Mouse (Mus musculus) C2C12 (cell line): ENCODE measurements around the gene Cfap99. TPM values are rescaled to one million over a fixed set of nuclear protein-coding genes. Genes with fewer than 3 reads are reported as not detected.

Experiments
- H3K27me3 ChIP-seq: one replicate; pipeline ENCODE4 v1.6.1; 2011; ENCODE audit not compliant: control insufficient read depth, insufficient read depth, insufficient read length
- H3K36me3 ChIP-seq: one replicate; pipeline ENCODE4 v1.6.1; 2011; ENCODE audit not compliant: control insufficient read depth, insufficient read depth
- H3K4me3 ChIP-seq: one replicate; pipeline ENCODE4 v1.5.1; 2011; ENCODE audit warnings: mild to moderate bottlenecking, control low read depth; ENCODE audit not compliant: poor library complexity, insufficient read depth, severe bottlenecking
- H3K79me2 ChIP-seq: one replicate; pipeline ENCODE4 v1.6.1; 2011; ENCODE audit not compliant: control insufficient read depth, insufficient read depth
- H3K79me3 ChIP-seq: one replicate; pipeline ENCODE4 v1.6.1; 2011; ENCODE audit warnings: low read depth, control low read depth
- H3ac ChIP-seq: one replicate; pipeline ENCODE3; 2011; ENCODE audit warnings: low read depth; ENCODE audit not compliant: control insufficient read depth, insufficient read length
- CEBPB ChIP-seq: IDR thresholded peaks from one replicate; pipeline ENCODE4 v1.6.1; 2011; ENCODE audit warnings: low read depth, mild to moderate bottlenecking, control low read depth, moderate library complexity
- CTCF ChIP-seq: IDR thresholded peaks from one replicate; pipeline ENCODE4 v1.5.1; 2011; ENCODE audit not compliant: control insufficient read depth, insufficient read depth, insufficient read length
- FOSL1 ChIP-seq: IDR thresholded peaks from one replicate; pipeline ENCODE4 v1.8.0; 2011; ENCODE audit warnings: mild to moderate bottlenecking, low read length; ENCODE audit not compliant: poor library complexity, insufficient read depth, severe bottlenecking
- MAX ChIP-seq: IDR thresholded peaks from one replicate; pipeline ENCODE4 v1.6.1; 2011; ENCODE audit warnings: mild to moderate bottlenecking, control low read depth
- MYOD1 ChIP-seq: IDR thresholded peaks from one replicate; pipeline ENCODE4 v1.6.1; 2011; ENCODE audit warnings: low read depth; ENCODE audit not compliant: control insufficient read depth, insufficient read length
- MYOG ChIP-seq: IDR thresholded peaks from one replicate; pipeline ENCODE4 v1.6.1; 2011; ENCODE audit not compliant: control insufficient read depth, insufficient read length; ENCODE audit errors: extremely low read depth
- USF1 ChIP-seq: IDR thresholded peaks from one replicate; pipeline ENCODE4 v1.6.1; 2011; ENCODE audit warnings: low read depth, mild to moderate bottlenecking, control low read depth, moderate library complexity
- polyA plus RNA-seq: library from polyadenylated mRNA; unstranded; fragments of >200 nt; fragmentation: generic; extraction: Trizol; gene quantifications from one replicate; pipeline ENCODE4 v1.2.1, GENCODE M21; 2012; ENCODE audit warnings: missing spikeins

Gene Cfap99
- polyA plus RNA-seq, 1 experiment: not detected

DNA sequence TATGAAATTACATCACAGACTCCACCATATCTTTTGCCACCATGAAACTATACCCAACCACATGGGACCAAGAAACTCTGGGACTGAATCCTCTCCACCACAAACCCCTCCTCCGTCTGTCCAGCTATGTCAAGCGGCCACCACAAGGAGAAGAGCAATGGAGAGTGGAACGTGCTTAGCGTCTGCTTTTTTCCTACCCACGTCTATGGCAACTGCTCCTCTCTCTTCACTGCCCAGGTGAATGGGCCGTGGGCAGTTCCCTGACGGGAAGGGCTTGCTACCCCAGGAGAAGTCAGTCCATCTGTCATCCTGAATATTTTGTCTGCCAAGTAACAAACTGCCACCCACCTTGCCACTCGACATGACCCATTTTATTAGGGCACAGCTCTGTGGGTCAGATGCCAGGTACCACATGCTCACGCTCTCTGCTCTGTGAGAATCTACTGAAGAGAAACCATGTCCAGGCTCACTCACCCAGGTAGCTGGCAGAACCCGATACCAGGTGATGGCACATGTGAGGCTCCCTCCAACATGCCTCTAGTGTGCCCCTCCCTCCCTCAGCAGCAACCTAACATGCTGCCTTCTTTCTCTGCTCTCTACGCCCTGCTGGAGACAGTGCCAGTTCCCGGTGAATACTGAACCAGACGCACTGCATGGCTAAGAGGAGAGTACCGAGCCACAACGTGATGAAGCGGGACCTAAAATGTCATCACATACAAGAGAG, 19.0 kb upstream of the Cfap99 start:
- Histone ChIP-seq H3K79me3 (no peaks in the 10 kb centered on the region), H3ac (no peak overlapping the region), H3K36me3 (no peaks in the 10 kb centered on the region), H3K4me3 (no peak overlapping the region), H3K27me3 (peaks cover 26% of the 10 kb centered on the region), H3K79me2 (no peaks in the 10 kb centered on the region)
- TF ChIP-seq FOSL1 (no peak), MYOD1 (no peak), CTCF (no peak), MYOG (no peak), CEBPB (no peak), USF1 (no peak), MAX (no peak)

- Histone ChIP-seq H3K4me3 (no peak overlapping the region), H3K36me3 (no peaks in the 10 kb centered on the region), H3K79me3 (no peaks in the 10 kb centered on the region), H3K79me2 (no peaks in the 10 kb centered on the region), H3K27me3 (peaks cover 28% of the 10 kb centered on the region), H3ac (no peak overlapping the region)
- TF ChIP-seq CEBPB (no peak), FOSL1 (no peak), CTCF (no peak), MYOD1 (no peak), MAX (no peak), USF1 (no peak), MYOG (no peak)
Measured at GRCm38 (mm10) chr5:34269921-34270465, 18.4 kb upstream of the Cfap99 start.

GRCm38 (mm10) chr5:34271743-34272142, 16.7 kb upstream of the Cfap99 start:
- Histone ChIP-seq H3ac (no peak overlapping the region), H3K36me3 (no peaks in the 10 kb centered on the region), H3K79me2 (no peaks in the 10 kb centered on the region), H3K79me3 (no peaks in the 10 kb centered on the region), H3K4me3 (no peak overlapping the region), H3K27me3 (peaks cover 40% of the 10 kb centered on the region)
- TF ChIP-seq CEBPB: no peak
- peak; percentile 25 for TF ChIP-seq CTCF
- no peak for TF ChIP-seq MYOG
- no peak for TF ChIP-seq MYOD1
- no peak for TF ChIP-seq FOSL1
- TF ChIP-seq MAX: no peak

DNA sequence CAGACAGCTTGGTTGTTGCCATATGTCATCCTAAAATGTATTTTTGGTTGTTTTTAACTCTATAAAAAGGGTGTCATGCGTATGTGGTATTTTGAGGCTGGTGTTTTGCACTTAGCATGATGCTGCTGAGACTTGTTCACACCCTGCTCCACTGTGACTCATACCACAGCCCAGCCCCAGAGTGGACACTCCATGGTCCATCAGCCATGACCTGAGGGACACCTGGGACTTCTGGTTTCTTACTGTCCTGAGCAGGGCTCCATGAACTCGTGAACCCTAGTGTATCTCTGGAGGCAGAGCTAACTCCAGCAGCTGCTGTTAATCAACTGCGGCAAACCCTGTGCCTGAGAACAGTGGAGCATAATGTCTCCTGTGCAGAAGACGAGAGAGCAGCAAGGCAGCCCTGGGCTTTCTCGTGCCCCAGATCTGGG, 15.1 kb upstream of the Cfap99 start:
- Histone ChIP-seq H3K27me3 (peaks cover 40% of the 10 kb centered on the region), H3ac (no peak overlapping the region), H3K79me3 (no peaks in the 10 kb centered on the region), H3K79me2 (no peaks in the 10 kb centered on the region), H3K36me3 (no peaks in the 10 kb centered on the region), H3K4me3 (no peak overlapping the region)
- TF ChIP-seq FOSL1: no peak
- no peak for TF ChIP-seq CEBPB
- no peak for TF ChIP-seq MYOG
- TF ChIP-seq MYOD1: no peak
- TF ChIP-seq MAX: no peak
- TF ChIP-seq USF1: no peak
- TF ChIP-seq CTCF: no peak

GRCm38 (mm10) chr5:34274268-34274667, 14.1 kb upstream of the Cfap99 start:
- no peaks in the 10 kb centered on the region for H3K79me3 ChIP-seq
- no peaks in the 10 kb centered on the region for H3K79me2 ChIP-seq
- TF ChIP-seq MAX: no peak
- no peak for TF ChIP-seq CEBPB
- TF ChIP-seq FOSL1: no peak
- TF ChIP-seq MYOG: no peak
- TF ChIP-seq USF1: no peak
- TF ChIP-seq MYOD1: no peak
- no peak for TF ChIP-seq CTCF
- H3K4me3 ChIP-seq: no peak overlapping the region
- H3K36me3 ChIP-seq: no peaks in the 10 kb centered on the region
- H3ac ChIP-seq: no peak overlapping the region
- peaks cover 38% of the 10 kb centered on the region for H3K27me3 ChIP-seq
